Mouse (Mus musculus): ENCODE measurements around the gene Ptpn14.
"Not testable (repeated sequence)": the region's sequence is repeated elsewhere in the genome, so short reads cannot be mapped to it uniquely, and the experiment has no call there.

Ptpn14 gene

GRCm38 (mm10) chr1:189727884-189728783, at the start of gene Ptpn14:
Ptpn14 (plus strand) TSS chr1:189728268.
- DNase-seq (ENCODE audit: extremely low read depth, low read depth, low spot score) = no peak

- DNase-seq (ENCODE audit: extremely low read depth, low read depth, low spot score) = no peak
These were observed 48.5 kb upstream of the Ptpn14 start for GRCm38 (mm10) chr1:189679555-189679954.

GRCm38 (mm10) chr1:189684786-189685415, 43.2 kb upstream of the Ptpn14 start:
- DNase-seq (ENCODE audit: extremely low read depth, low read depth, low spot score) = no peak

- no peak for DNase-seq (ENCODE audit: extremely low read depth, low read depth, low spot score)
These were observed 42.0 kb upstream of the Ptpn14 start for GRCm38 (mm10) chr1:189686025-189686424.

- peak; percentile 80 for DNase-seq (ENCODE audit: extremely low read depth, low read depth, low spot score)
These were observed 40.2 kb upstream of the Ptpn14 start, which contains the start of gene Cenpf for GRCm38 (mm10) chr1:189687654-189688387. Cenpf (minus strand) TSS chr1:189688086.

- DNase-seq (ENCODE audit: extremely low read depth, low read depth, low spot score) = no peak
These were observed 39.7 kb upstream of the Ptpn14 start for GRCm38 (mm10) chr1:189688388-189688750.

GRCm38 (mm10) chr1:189689050-189689833, 38.8 kb upstream of the Ptpn14 start:
- DNase-seq (ENCODE audit: extremely low read depth, low read depth, low spot score) = no peak

- DNase-seq (ENCODE audit: extremely low read depth, low read depth, low spot score) = not testable (repeated sequence)
These were observed 35.6 kb upstream of the Ptpn14 start for GRCm38 (mm10) chr1:189692442-189692841.

- no peak for DNase-seq (ENCODE audit: extremely low read depth, low read depth, low spot score)
These were observed 33.7 kb upstream of the Ptpn14 start for GRCm38 (mm10) chr1:189694391-189694790.

- DNase-seq (ENCODE audit: extremely low read depth, low read depth, low spot score) = no peak
These were observed 32.7 kb upstream of the Ptpn14 start for GRCm38 (mm10) chr1:189695321-189695720.

GRCm38 (mm10) chr1:189698416-189698815, 29.7 kb upstream of the Ptpn14 start:
- no peak for DNase-seq (ENCODE audit: extremely low read depth, low read depth, low spot score)

- no peak for DNase-seq (ENCODE audit: extremely low read depth, low read depth, low spot score)
These were observed 27.9 kb upstream of the Ptpn14 start for GRCm38 (mm10) chr1:189700186-189700585.

GRCm38 (mm10) chr1:189700990-189701389, 27.1 kb upstream of the Ptpn14 start:
- DNase-seq (ENCODE audit: extremely low read depth, low read depth, low spot score) = no peak

- no peak for DNase-seq (ENCODE audit: extremely low read depth, low read depth, low spot score)
These were observed 24.9 kb upstream of the Ptpn14 start for GRCm38 (mm10) chr1:189703156-189703555.

- no peak for DNase-seq (ENCODE audit: extremely low read depth, low read depth, low spot score)
These were observed 24.5 kb upstream of the Ptpn14 start for GRCm38 (mm10) chr1:189703591-189703990.

GRCm38 (mm10) chr1:189706040-189706645, 21.9 kb upstream of the Ptpn14 start:
- DNase-seq (ENCODE audit: extremely low read depth, low read depth, low spot score) = peak; percentile 94

GRCm38 (mm10) chr1:189707014-189707413, 21.1 kb upstream of the Ptpn14 start:
- DNase-seq (ENCODE audit: extremely low read depth, low read depth, low spot score) = no peak

- DNase-seq (ENCODE audit: extremely low read depth, low read depth, low spot score) = peak; percentile 40
These were observed 20.6 kb upstream of the Ptpn14 start for GRCm38 (mm10) chr1:189707419-189707818.

- DNase-seq (ENCODE audit: extremely low read depth, low read depth, low spot score) = no peak
These were observed 19.1 kb upstream of the Ptpn14 start for GRCm38 (mm10) chr1:189709001-189709400.

Measured in fat pad, adult 2 months (tissue).